Mouse (Mus musculus) lung, postnatal 36 days (tissue): ENCODE measurements around the gene Gkn3.

Experiments
- DNase-seq: peaks from one replicate; pipeline ENCODE4 v3.0.0; 2022; ENCODE audit warnings: mixed read lengths

Gene Gkn3

DNA sequence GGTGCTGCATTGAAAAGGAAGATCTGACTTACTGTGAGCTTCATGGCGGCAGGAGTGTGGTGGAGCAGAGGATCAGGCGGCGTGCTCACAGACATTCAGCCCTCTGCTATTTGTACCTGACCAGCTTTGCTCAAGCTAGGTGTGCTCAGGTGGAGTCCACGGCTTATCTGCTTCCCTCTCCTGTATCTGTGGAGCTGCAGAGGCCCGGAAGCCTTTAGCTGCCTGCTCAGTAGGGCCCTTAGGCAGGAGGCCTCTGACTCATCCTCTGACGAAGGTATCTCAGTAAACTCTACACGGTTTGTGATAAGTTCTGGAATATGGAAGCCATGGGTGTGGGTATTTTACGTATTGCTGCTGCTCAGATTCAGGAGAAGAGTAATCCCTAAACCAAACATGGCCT is 37.9 kb downstream of the Gkn3 start, which contains the start of gene Gkn1:
Gkn1 (minus strand) TSS at position 114 of the 400 bp plus-strand sequence.
- no peak for DNase-seq

DNA sequence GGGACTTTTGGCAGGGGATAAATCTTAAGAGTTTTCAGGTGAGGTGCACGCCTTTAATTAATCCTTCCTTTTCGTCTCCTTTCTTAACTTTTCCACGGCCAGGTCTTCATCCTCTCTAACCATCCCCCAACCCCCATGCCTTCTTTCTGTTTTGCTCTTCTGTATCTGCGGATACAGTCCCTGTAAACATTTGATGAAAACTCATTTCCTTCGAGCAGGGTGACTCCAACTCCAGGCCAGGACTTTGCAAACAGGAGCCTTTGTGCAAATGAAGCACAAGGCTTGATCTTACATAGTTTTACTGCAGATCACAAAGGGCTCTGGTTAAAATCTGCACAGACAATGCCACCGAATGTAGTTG is 52.8 kb downstream of the Gkn3 start:
- peak; percentile 70 for DNase-seq

DNA sequence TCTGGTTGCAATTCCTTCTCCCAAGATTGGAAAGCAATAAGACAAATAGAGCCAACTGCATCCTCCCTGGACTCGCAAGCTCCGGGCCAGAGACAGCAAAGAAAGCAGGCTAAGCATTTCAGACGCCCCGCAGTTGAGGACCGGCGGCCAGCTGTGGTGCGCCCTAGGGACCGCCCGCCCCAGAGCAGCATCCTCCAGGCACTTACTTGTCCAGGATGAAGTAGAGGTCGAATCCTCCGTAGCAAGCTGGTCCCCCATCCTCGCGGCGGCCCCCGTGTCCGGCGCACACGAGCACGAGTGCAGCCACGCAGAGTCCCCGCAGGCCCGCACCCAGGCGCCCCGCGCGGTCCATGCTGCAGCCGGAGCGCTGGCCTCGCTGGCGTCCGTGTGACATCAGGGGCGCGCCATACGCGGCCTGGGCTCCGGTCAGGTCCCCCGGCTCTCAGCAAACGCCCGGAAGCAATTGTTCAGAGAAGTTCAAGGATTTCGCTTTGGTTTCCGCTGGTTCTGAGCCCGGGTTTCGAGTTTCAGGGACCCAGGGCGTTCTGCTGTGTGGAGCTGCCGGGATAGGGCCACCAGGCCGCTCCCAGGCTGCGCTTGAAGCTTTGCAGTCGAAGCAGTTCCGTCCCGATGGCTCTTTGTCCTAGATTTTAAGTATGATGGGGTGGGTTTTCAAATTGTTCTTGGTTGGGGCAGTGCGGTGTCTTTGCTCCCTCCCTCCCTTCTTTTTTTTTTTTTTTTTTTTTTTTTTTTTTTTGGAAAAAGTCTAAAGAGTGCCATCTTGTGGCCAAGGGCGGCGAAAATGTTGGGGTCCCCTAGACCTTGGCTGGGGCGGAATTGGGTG is 53.4 kb downstream of the Gkn3 start, which contains the start of gene Antxr1:
Antxr1 (minus strand) TSS at position 731 of the 844 bp plus-strand sequence.
- peak; percentile 58 for DNase-seq

DNA sequence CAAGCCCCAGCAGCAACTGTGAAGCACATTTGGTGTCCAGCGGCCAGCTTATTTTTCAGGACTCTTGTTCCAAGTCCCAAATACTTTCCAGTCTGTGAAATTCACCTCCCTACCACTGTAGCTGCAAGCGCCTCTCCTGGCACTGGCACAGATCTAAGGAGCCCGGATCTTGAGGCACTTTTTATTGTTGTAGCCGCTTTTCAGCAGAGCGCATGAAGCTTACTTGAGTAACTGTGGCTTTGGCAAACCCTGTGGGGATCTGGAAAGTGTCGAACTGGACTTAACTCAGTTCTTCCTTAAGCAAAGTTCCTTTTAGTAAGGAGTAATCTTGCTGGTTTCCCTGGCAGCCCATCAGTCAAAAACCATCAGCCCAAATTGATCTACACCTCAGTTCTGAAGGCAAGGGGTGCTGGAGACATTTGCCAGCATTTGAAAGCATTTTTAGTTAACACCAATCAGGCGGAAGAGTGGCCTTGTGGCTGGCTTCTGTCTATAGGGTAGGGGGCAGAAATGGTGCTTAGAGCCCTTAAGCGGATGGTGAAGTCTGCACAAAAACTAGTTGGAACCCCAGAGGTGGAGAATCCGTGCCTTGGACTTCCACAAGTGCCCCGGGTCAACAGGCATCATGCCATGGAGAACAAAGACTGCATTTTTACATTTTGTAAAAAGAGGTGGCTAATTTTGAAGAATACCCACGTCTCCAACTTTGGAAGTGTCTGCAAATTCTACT is 54.2 kb downstream of the Gkn3 start:
- peak; percentile 57 for DNase-seq
